Mouse (Mus musculus): Measurements from ENCODE around the gene Lzts2. TPM values are rescaled to one million over a fixed set of nuclear protein-coding genes. Genes with fewer than 3 reads are reported as not detected.
A peak's percentile ranks its signal among the peaks of the same experiment; 100 is the strongest.
"Not testable (repeated sequence)": the region's sequence is repeated elsewhere in the genome, so short reads cannot be mapped to it uniquely, and the experiment has no call there.

Gene Lzts2
- total RNA-seq, 2 experiments from 2014 or later: 0.60 TPM; not detected in 1

GRCm38 (mm10) chr19:45021362-45021761 lies 7.1 kb downstream of the Lzts2 start:
- ATAC-seq (replicated peaks; ENCODE audit: low FRiP score, poor library complexity, severe bottlenecking): no peak

- no peak for ATAC-seq (replicated peaks; ENCODE audit: low FRiP score, poor library complexity, severe bottlenecking)
Measured at GRCm38 (mm10) chr19:45023993-45024392, 9.8 kb downstream of the Lzts2 start.

- ATAC-seq (replicated peaks; ENCODE audit: low FRiP score, poor library complexity, severe bottlenecking): no peak
Measured at GRCm38 (mm10) chr19:45024775-45025174, 10.6 kb downstream of the Lzts2 start.

GRCm38 (mm10) chr19:45025937-45026568 lies 11.8 kb downstream of the Lzts2 start:
- ATAC-seq (replicated peaks; ENCODE audit: low FRiP score, poor library complexity, severe bottlenecking): no peak

GRCm38 (mm10) chr19:45026958-45027670 lies 12.9 kb downstream of the Lzts2 start:
- ATAC-seq (replicated peaks; ENCODE audit: low FRiP score, poor library complexity, severe bottlenecking): no peak

GRCm38 (mm10) chr19:45027848-45028247 lies 13.6 kb downstream of the Lzts2 start:
- ATAC-seq (replicated peaks; ENCODE audit: low FRiP score, poor library complexity, severe bottlenecking): no peak

GRCm38 (mm10) chr19:45028746-45029145 lies 14.5 kb downstream of the Lzts2 start:
- ATAC-seq (replicated peaks; ENCODE audit: low FRiP score, poor library complexity, severe bottlenecking): no peak

- ATAC-seq (replicated peaks; ENCODE audit: low FRiP score, poor library complexity, severe bottlenecking): no peak
Measured at GRCm38 (mm10) chr19:45029571-45029970, 15.4 kb downstream of the Lzts2 start.

GRCm38 (mm10) chr19:45030111-45030510 lies 15.9 kb downstream of the Lzts2 start:
- ATAC-seq (replicated peaks; ENCODE audit: low FRiP score, poor library complexity, severe bottlenecking): 0 out of 2 replicates have a peak, but pooled peaks have one; percentile 47

- peak; percentile 74 for ATAC-seq (replicated peaks; ENCODE audit: low FRiP score, poor library complexity, severe bottlenecking)
Measured at GRCm38 (mm10) chr19:45030746-45031693, 16.8 kb downstream of the Lzts2 start.

GRCm38 (mm10) chr19:45031780-45032179 lies 17.6 kb downstream of the Lzts2 start:
- peak; percentile 75 for ATAC-seq (replicated peaks; ENCODE audit: low FRiP score, poor library complexity, severe bottlenecking)

- ATAC-seq (replicated peaks; ENCODE audit: low FRiP score, poor library complexity, severe bottlenecking): no peak
Measured at GRCm38 (mm10) chr19:45032570-45033332, 18.5 kb downstream of the Lzts2 start.

GRCm38 (mm10) chr19:45036867-45037266 lies 22.7 kb downstream of the Lzts2 start:
- peak; percentile 53; the same call in 1 of the 2 replicates for ATAC-seq (replicated peaks; ENCODE audit: low FRiP score, poor library complexity, severe bottlenecking)

- ATAC-seq (replicated peaks; ENCODE audit: low FRiP score, poor library complexity, severe bottlenecking): not testable (repeated sequence)
Measured at GRCm38 (mm10) chr19:45038198-45038597, 24.0 kb downstream of the Lzts2 start.

GRCm38 (mm10) chr19:45040214-45040613 lies 26.0 kb downstream of the Lzts2 start:
- ATAC-seq (replicated peaks; ENCODE audit: low FRiP score, poor library complexity, severe bottlenecking): no peak

- ATAC-seq (replicated peaks; ENCODE audit: low FRiP score, poor library complexity, severe bottlenecking): no peak
Measured at GRCm38 (mm10) chr19:45044389-45044927, 30.2 kb downstream of the Lzts2 start.

- no peak for ATAC-seq (replicated peaks; ENCODE audit: low FRiP score, poor library complexity, severe bottlenecking)
Measured at GRCm38 (mm10) chr19:45045236-45045635, 31.0 kb downstream of the Lzts2 start.

- ATAC-seq (replicated peaks; ENCODE audit: low FRiP score, poor library complexity, severe bottlenecking): no peak
Measured at GRCm38 (mm10) chr19:45045651-45046050, 31.4 kb downstream of the Lzts2 start, which contains the start of gene Pdzd7. TSS of gene Pdzd7 (minus strand) at chr19:45045717.

Measured in erythroblast, adult 5-6 weeks (primary cell).